Mouse (Mus musculus): ENCODE data around the gene Hspb7.
A peak's percentile ranks its signal among the peaks of the same experiment; 100 is the strongest.

GRCm38 (mm10) chr4:141429847-141430246, 9.3 kb downstream of the Hspb7 start:
- TF ChIP-seq POLR2A (IDR thresholded peaks at IDR 0.05; ENCODE audit: extremely low read depth, insufficient read depth, low read length) = no peak
- TF ChIP-seq CTCF (IDR thresholded peaks at IDR 0.05; ENCODE audit: low read depth, low read length) = peak; percentile 81
